Mouse (Mus musculus) heart, postnatal 10 days (tissue): ENCODE measurements at regions not wholly inside any gene's neighbourhood (a gene's known extent, or its start where the extent isn't known, plus 50 kb on each side); places are given as distances from the start of the nearest gene placed in this dataset.
"Not testable (repeated sequence)": the region's sequence is repeated elsewhere in the genome, so short reads cannot be mapped to it uniquely, and the experiment has no call there.

Source experiments
- DNase-seq, 2 experiments: peaks; one replicate each; pipeline ENCODE4 v3.0.0; 2021
- intact Hi-C: fragments of 180-260 bp; cut with DNase I; formaldehyde crosslinking; loops from one replicate; pipeline ENCODE4 v1.15.1; 2025

- intact Hi-C loops, result no loop called here
- DNase-seq, result no peak
Observed at GRCm38 (mm10) chr9:11206829-11207228, 302.3 kb upstream of the Cntn5 start.

DNA sequence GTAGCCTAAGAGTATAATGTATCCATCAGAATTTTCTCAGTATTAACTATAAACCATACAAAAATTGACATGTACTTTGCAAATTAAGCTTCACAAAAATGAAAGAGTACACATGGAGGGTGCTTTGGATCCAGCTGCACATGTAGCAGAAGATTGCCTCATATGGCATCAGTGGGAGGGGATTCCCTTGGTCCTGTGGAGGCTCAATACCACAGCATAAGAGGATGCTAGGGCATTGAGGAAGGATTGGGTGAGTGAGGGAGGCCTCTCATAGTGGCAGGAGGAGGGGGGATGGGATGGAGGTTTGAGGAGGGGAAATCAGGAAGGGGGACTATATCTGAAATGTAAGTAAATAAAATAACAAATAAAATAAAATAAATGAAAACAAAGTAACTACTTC lies 301.7 kb upstream of the Cntn5 start:
- intact Hi-C loops, result no loop called here

DNA sequence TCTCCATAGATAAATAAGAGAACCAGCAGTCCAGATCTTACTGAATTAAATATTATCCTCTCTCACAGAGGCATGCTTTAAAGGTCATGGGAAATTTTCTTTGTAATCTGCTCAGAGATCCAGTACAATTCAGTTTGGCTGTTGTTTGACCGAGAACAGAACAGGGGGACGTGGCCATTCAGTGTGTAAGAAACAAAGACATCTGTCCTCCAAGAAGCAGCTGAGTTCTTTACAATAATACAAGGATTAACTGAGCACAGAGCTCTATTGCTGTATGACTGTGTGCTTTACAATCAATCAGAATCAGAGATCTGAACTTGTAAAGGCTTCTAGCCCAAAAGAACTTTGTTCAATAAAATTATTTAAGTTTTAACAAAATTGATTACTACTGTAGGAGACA lies 287.6 kb upstream of the Cntn5 start:
- intact Hi-C loops, result no loop called here
- no peak for DNase-seq

More for the DNA sequence above, 301.7 kb upstream of the Cntn5 start:
- no peak for DNase-seq

DNA sequence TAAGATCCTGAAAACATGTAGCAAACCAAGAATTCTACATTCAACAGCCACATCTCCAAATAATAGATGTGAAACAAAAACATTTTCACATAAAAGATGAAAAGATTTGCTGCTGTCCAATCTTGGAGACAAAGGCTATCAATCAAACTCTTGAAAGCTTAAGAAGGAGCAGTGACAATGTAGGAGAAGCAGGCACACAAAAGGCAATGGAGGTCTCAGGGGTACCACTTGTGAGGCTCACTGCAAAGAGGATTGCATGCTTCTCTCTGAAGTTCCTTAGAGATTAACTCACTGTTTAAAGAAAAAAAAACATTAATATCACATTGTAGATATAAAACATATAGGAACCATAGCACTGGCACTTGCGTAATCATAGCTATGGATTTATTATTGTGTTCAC lies 241.2 kb upstream of the Cntn5 start:
- no peak for DNase-seq
- intact Hi-C loops, result no loop called here

DNA sequence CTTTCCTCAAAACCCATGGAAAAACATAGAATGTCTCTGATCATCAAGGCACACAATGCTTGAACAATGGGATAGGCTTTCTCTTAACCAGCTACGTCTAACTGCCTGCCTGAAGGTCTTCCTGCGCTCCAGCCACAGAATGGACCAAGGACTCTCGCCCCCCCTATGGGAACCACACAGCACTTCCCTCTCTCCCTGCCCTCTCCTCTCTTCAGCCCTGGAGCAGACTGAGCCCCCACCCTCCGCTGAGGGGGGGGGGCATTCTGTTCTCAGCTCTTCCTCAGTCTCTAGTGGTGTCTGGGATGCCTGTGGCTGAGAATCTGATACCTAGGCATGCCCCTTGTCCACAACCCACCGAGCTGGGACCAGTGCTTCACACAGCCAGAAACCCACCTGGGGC lies 222.3 kb upstream of the Cntn5 start:
- DNase-seq, result no peak
- intact Hi-C loops, result no loop called here

GRCm38 (mm10) chr9:11119153-11119552 lies 214.6 kb upstream of the Cntn5 start:
- no peak for DNase-seq
- intact Hi-C loops, result no loop called here

DNA sequence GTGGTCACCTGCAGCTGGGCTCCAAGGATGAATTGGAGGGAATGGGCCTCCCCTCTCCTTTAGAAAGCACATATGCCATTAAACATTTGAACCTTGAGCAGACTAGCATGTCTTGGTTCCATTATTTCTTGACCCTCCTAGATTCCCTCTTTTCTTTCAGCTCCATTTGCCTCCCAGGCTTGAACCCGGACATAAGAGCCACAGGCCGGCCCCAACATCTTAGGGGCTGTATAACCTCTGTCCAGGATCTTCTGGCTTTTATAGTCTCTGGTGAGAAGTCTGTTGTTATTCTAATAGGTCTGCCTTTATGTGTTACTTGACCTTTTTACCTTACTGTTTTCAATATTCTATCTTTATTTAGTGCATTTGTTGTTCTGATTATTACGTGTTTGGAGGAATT lies 203.3 kb upstream of the Cntn5 start:
- intact Hi-C loops, DNase-seq: not testable (repeated sequence)

DNA sequence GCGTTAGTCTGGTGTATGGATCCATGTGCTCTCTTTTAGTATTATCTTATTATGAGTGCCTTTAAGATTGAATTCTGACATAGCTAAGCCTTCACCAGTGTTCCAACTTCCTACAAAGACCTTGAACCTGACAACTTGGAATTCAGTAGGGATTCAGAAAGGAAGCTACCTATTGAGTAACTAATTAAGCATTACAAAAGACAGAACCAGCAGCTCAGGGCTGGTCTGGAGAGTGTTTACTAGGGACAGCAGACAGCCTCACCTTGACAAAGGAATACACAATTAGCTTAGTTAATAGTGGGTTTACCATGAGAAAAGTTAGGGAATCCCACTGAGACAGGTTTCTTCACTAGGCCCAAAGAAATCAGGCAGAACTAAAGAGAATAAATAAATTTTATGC lies 202.6 kb upstream of the Cntn5 start:
- intact Hi-C loops, DNase-seq: not testable (repeated sequence)

DNA sequence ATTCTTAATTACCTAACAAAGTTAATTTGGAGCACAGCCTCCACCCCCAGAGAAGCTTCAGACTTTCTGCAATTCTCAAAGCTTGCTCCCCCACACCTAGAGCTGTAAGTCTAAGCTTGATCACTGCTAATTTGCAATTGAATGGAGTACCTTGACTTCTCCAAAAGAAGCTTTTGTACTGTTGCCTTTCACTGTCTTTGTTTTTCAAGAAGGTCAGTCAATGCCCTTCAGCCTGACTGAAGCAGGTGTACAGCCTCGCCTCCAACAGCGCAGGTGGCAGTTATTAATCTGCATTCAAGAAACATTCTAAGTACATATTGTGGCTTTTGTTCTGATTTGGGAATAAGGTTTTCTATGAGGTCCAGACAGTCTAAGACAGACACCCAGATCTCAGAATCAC lies 201.7 kb upstream of the Cntn5 start:
- no peak for DNase-seq
- intact Hi-C loops, result no loop called here

DNA sequence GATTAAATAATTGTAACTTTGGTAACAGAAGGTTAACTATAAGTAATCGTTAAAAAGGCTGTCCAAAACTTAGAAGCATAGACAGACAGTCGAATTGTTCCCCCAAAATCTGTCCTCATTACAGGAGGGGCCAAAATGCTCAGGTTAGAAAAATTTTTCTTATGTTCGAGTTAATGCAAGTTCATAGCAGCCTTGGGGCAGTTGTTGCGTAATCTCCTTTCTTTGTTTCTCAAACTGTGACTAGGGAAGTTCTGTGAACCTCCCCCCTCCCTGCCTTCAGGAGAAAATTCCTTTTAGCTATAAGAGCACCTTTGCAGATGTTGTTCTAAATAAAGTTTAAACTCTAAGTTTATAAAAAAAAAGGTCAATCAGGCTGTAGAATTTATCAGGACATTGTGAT lies 198.9 kb upstream of the Cntn5 start:
- no peak for DNase-seq
- intact Hi-C loops, result no loop called here

GRCm38 (mm10) chr9:11092874-11093273 lies 188.3 kb upstream of the Cntn5 start:
- intact Hi-C loops, result no loop called here
- no peak for DNase-seq

DNA sequence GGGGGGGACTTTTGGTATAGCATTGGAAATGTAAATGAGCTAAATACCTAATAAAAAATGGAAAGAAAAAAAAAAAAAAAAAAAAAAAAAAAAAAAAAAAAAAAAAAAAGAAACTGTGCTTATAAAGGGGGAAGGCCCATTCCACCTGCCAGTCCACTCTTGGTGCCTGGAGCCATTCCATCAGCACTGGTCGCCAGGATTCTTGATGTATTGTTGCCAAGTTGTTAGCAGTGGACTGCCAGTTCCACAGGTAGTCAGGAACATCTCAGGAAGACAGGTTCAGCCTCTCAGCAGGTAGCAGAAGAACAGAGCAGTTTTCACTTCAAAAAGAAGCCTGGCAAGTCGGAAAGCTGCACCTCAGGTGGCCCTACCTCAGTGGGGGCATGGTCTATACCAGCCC lies 162.6 kb upstream of the Cntn5 start:
- not testable (repeated sequence) for DNase-seq

GRCm38 (mm10) chr9:11062856-11063255 lies 158.3 kb upstream of the Cntn5 start:
- DNase-seq, result no peak
- intact Hi-C loops, result no loop called here

More for the DNA sequence above, 162.6 kb upstream of the Cntn5 start:
- intact Hi-C loops, result not testable (repeated sequence)
